Mouse (Mus musculus) lung, adult 2 months (tissue): ENCODE measurements at regions not wholly inside any gene's neighbourhood (a gene's known extent, or its start where the extent isn't known, plus 50 kb on each side); places are given as distances from the start of the nearest gene placed in this dataset.
A peak's percentile ranks its signal among the peaks of the same experiment; 100 is the strongest.

Experiments
- DNase-seq: peaks from one replicate; pipeline ENCODE4 v3.0.0; 2022
- H3K4me1 ChIP-seq: fragments of 200-500 bp; 2 replicates; pipeline ENCODE4 v1.6.1; 2011; ENCODE audit warnings: low read length; ENCODE audit not compliant: control insufficient read depth, insufficient read depth
- H3K4me3 ChIP-seq: fragments of 200-500 bp; replicated peaks from 2 replicates; pipeline ENCODE3; 2011; ENCODE audit warnings: low read depth, mild to moderate bottlenecking, control low read depth, low read length; ENCODE audit errors: extremely low read depth
- CTCF ChIP-seq: fragments of 200-500 bp; IDR thresholded peaks from 2 replicates; pipeline ENCODE4 v1.5.1; 2011; ENCODE audit warnings: mild to moderate bottlenecking, low read length, control low read depth; ENCODE audit not compliant: insufficient read depth
- POLR2A ChIP-seq: fragments of 200-500 bp; IDR thresholded peaks from 2 replicates; pipeline ENCODE4 v1.6.1; 2011; ENCODE audit warnings: low read depth, mild to moderate bottlenecking, control low read depth, low read length, borderline replicate concordance; ENCODE audit errors: extremely low read depth
- WGBS: fragments of 180-500 bp; shearing (Covaris S2); methylation state at CpG from one replicate; pipeline ENCODE4 v1.1.7; 2018; 5-methylcytosine and 5-hydroxymethylcytosine counted together

- H3K4me3 ChIP-seq = peak overlapping the region; percentile 33
- no peak for DNase-seq
- 41% methylated on average over 17 of the region's 17 CpGs for WGBS
- peak; percentile 46; the same call in 1 of the 2 replicates for TF ChIP-seq POLR2A
- TF ChIP-seq CTCF = no peak
- peaks cover 2% of the 10 kb centered on the region; the same call in 1 of the 2 replicates for H3K4me1 ChIP-seq
Observed at GRCm38 (mm10) chr12:56275556-56276242, 70.0 kb downstream of the Mbip start.

GRCm38 (mm10) chr12:56265049-56265448, 80.6 kb downstream of the Mbip start:
- WGBS = 56% methylated on average over 6 of the region's 6 CpGs
- TF ChIP-seq CTCF (no peak), POLR2A (no peak)
- Histone ChIP-seq H3K4me3 (no peak overlapping the region), H3K4me1 (peaks cover 3% of the 10 kb centered on the region; the same call in 1 of the 2 replicates)
- no peak for DNase-seq

DNA sequence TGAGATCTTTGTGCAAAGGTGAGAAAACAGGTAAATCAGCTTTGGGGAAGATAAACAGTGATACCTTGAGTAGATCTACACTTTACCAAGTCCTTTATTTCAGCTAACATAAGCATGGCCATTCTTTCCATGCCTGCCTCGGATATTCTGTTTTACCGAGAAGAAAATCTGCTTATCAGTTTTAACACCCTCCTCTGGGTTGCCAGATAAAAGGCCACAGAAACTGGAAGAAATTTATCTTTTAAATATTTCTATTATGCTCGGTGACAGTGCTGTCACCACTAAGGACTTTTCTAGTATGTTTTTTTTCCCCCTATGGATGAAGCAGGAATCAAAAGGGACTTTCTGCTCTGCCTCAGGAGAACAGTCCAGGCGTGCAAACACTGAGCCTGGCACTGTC, 84.2 kb downstream of the Mbip start:
- TF ChIP-seq CTCF (no peak), POLR2A (no peak)
- no peak for DNase-seq
- WGBS = 35% methylated on average over 4 of the region's 4 CpGs
- H3K4me1 ChIP-seq = peaks cover 6% of the 10 kb centered on the region; the same call in 1 of the 2 replicates
- no peak overlapping the region for H3K4me3 ChIP-seq

GRCm38 (mm10) chr12:56258401-56259050, 87.2 kb downstream of the Mbip start:
- TF ChIP-seq POLR2A (no peak), CTCF (no peak)
- Histone ChIP-seq H3K4me1 (peaks cover 6% of the 10 kb centered on the region; the same call in 1 of the 2 replicates), H3K4me3 (no peak overlapping the region)
- no peak for DNase-seq
- 68% methylated on average over 14 of the region's 14 CpGs for WGBS

DNA sequence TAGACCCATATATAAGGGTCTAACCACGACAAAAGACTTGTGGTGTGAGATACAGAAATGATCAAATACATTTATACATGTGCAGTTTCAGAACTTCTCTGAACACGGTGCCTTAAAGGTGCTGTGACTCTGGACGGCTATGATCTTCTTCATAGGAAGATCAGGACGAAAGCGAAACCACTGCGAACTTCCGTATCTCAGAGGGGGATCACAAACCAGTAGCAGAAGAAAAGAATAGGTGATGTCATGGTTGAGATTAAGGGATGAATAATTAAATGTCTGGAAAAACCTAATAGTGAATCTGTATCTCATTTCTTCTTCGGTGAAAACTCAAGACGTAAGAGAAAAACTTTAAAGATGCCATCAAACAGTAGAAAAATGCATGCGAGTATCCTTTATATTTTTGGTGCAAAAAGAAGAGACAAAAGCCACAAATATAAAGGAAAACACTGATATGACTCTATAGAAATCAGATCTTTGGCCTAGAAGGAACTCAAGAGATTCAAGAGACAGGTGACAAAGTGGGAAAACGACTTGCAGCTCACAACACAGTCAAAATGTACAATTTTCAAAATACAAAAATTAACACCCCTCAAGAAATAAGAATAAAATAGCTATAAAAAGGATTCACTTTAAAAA, 89.3 kb downstream of the Mbip start:
- Histone ChIP-seq H3K4me3 (no peak overlapping the region), H3K4me1 (peaks cover 6% of the 10 kb centered on the region; the same call in 1 of the 2 replicates)
- WGBS = 75% methylated on average over 11 of the region's 11 CpGs
- no peak for TF ChIP-seq POLR2A
- no peak for TF ChIP-seq CTCF
- DNase-seq = no peak

- no peak for DNase-seq
- H3K4me1 ChIP-seq = no peaks in the 10 kb centered on the region
- WGBS = 53% methylated on average over 7 of the region's 7 CpGs
- TF ChIP-seq CTCF (no peak), POLR2A (no peak)
- no peak overlapping the region for H3K4me3 ChIP-seq
Observed at GRCm38 (mm10) chr12:56252612-56253444, 92.9 kb downstream of the Mbip start.

- Histone ChIP-seq H3K4me3 (no peak overlapping the region), H3K4me1 (no peaks in the 10 kb centered on the region)
- DNase-seq = no peak
- TF ChIP-seq POLR2A (no peak), CTCF (no peak)
- 29% methylated on average over 3 of the region's 3 CpGs for WGBS
Observed at GRCm38 (mm10) chr12:56250262-56250661, 95.4 kb downstream of the Mbip start.

- WGBS = 84% methylated on average over 7 of the region's 7 CpGs
- DNase-seq = no peak
- TF ChIP-seq CTCF (no peak), POLR2A (no peak)
- no peak overlapping the region for H3K4me3 ChIP-seq
- no peaks in the 10 kb centered on the region for H3K4me1 ChIP-seq
Observed at GRCm38 (mm10) chr12:56246406-56246805, 99.3 kb downstream of the Mbip start.

DNA sequence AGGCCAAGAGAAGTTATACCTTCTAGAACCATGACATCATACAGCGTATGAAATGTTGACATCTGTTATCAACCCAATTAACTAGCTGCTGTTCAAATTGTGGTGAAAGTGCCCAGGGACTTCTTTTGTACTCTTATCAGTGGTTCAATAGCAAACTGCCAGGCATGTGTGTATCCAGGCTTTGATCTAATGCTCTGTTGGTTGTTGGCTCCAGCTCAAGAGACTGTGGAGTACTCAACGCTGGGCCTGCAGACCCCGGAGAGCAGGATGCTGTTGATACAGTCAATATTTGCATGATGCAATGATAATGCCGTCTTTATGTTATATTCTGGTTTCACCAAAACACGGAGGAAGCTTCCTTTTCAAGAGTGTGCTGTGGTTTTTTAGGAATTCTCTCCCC, 102.9 kb downstream of the Mbip start:
- H3K4me3 ChIP-seq = no peak overlapping the region

More for the DNA sequence above, 102.9 kb downstream of the Mbip start:
- DNase-seq = no peak
- no peaks in the 10 kb centered on the region for H3K4me1 ChIP-seq
- TF ChIP-seq POLR2A (no peak), CTCF (no peak)
- WGBS = 34% methylated on average over 5 of the region's 5 CpGs
